Mouse (Mus musculus): ENCODE data around the gene Vmn1r235. TPM values are rescaled to one million over a fixed set of nuclear protein-coding genes. Genes with fewer than 3 reads are reported as not detected.
"Not testable (repeated sequence)": the region's sequence is repeated elsewhere in the genome, so short reads cannot be mapped to it uniquely, and the experiment has no call there.

Vmn1r235 gene
- total RNA-seq (2015; ENCODE audit: low replicate concordance), result not detected in 2 replicates
- total RNA-seq (2017; ENCODE audit: low replicate concordance), result 1.7 TPM in 1 of 2 replicates, not detected in the other

DNA sequence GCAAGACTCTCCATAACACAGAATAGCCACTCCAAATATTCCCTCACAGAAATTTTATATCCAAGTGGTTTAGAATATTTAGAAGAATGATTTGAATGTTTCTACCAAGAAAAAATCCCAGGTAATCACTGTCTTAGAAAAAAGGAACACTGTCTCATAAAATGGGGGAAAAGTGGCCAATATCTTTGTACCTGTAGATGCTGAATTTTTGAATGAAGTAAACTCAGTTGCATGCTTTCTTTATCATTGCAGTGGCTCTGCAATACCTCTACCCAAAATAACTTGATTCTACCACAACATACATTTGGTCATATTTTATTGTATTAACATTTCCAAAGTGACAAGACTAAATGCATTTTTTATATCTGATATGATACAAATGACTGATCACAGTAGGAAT, at the start of gene Vmn1r235:
Gene Vmn1r235 (plus strand): TSS at position 301 of the 400 bp plus-strand sequence.
- no peak for ATAC-seq (replicated peaks; ENCODE audit: low FRiP score, poor library complexity, severe bottlenecking)

DNA sequence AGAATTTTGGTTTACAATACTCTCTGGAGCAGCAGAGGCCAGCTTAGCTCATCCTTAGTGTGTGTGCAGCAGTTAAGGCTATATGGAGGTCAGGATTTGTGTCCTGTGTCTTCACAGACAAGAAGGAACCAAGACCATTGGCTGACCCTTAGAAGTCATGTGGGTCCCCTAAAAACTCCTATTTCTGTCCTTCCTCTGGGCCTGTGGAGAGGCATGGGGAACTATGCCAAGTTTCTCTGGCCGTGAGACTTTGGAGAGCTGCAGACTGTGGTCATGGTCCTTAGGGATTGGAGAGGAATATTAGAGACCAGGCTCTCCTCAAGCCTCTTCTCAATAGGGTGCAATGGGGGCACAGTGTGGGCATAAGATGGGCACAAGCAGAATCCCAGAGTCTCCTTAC, 45.1 kb upstream of the Vmn1r235 start:
- not testable (repeated sequence) for ATAC-seq (replicated peaks; ENCODE audit: low FRiP score, poor library complexity, severe bottlenecking)

DNA sequence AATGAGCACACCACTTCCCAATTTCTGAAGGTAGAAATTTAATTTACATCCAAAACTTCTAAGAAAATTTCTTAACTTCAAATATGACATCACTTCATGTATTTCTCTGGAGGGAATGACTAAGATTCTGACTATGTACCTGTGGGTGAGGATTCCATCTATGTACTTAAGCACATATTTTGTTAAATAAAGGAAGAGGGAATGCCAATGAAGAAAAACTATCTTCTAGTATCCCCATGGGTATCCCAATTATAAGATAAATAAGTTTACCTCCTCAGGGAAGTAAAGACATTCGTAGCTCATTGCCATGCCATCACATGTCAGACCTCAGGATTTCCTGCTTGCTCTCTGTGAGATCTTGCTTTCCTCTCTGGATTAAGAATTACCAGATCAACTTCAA, 30.4 kb upstream of the Vmn1r235 start, which contains the start of gene Vmn1r234:
Gene Vmn1r234 (plus strand): TSS at position 301 of the 400 bp plus-strand sequence.
- ATAC-seq (replicated peaks; ENCODE audit: low FRiP score, poor library complexity, severe bottlenecking), result no peak

DNA sequence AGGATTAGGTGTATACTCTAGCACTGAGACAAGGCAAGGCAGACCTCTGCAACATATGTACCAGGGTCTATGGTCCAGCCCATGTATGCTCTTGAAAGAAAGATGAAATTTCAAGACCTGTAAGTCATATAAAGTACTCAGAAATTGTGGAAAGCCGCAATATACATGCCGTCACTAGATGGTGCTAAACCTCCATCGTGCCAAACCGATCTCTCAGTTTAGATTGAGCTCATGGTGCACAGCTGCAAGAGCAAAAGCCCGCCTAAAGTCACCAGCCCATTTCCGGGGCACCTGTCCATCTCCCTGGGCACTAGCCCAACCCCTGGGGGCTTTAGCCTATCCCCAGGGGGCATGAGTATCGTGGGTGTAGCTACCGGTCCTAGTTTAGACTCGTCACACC, 24.6 kb upstream of the Vmn1r235 start:
- no peak for ATAC-seq (replicated peaks; ENCODE audit: low FRiP score, poor library complexity, severe bottlenecking)

DNA sequence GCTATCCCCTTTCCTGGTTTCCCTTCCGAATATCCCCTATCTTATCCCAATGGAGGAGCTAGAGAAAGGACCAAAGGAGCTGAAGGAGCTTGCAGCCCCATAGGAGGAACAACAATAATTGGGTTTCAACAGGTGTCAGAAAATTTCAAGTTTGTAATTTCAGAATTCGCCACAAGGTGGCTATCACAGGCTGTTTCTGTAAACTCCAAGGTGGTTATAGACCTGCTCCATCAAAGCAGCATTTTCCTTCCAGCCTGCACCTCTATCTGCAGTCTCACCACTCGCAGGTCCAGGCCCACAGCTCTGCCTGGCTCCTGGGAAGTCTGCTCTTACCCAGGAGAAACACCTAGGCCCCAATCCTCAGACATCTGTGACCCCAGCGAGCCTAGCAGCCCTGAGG, 15.9 kb downstream of the Vmn1r235 start:
- no peak for ATAC-seq (replicated peaks; ENCODE audit: low FRiP score, poor library complexity, severe bottlenecking)

DNA sequence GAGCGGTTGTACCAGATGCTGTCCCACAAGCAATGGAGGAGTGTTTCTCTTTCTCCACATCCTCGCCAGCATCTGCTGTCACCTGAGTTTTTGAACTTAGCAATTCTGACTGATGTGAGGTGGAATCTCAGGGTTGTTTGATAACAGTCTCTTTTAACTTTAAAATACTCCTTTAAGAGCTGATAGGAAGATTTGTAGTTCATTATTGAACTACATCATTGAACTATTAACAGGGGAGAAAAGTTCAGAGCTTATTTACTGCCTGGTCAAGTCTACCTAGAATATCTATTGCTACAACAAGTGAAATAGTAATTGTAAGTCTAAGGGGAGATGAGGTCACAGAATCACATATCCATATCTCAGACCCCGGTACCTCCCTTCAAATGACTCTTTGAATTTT, 26.4 kb downstream of the Vmn1r235 start, which contains the start of gene Vmn1r236:
Gene Vmn1r236 (plus strand): TSS at position 301 of the 400 bp plus-strand sequence.
- ATAC-seq (replicated peaks; ENCODE audit: low FRiP score, poor library complexity, severe bottlenecking), result no peak

DNA sequence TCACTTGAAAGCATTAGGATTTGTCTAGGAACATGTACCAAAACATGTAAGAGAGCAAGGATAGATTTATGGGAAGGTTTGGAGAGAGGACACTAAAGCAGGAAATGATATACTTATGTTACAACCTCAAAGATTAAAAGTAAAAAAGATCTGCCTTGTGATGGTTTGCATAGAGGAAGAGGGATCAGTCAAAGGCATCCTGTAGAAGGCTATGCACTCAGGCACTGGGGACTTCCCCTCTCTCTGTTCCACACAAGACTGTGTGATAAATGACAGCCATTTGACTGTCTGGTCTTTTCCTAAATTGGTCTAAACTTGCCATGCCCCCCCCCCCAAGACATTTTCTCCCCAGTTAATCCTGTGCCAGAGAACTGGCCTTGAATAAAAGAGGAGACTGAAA, 28.2 kb downstream of the Vmn1r235 start:
- ATAC-seq (replicated peaks; ENCODE audit: low FRiP score, poor library complexity, severe bottlenecking), result no peak

DNA sequence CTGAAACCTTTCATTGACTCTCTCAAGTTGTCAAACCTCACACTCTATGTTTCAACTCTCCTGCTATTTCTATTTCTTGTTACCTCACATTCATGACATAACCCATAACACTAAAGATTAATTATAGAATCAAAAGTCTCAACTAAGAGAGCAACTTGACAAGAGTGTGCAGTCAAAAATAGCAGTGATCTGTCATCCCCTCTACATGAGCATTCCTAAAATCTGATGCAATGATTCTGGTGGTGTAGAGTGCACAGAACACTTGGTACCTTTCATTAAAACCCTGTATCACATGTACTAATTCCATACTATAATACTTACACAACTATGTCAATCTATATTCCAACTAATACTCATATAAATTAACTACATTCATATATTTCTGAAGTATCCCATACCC, 33.5 kb downstream of the Vmn1r235 start:
- ATAC-seq (replicated peaks; ENCODE audit: low FRiP score, poor library complexity, severe bottlenecking), result no peak

DNA sequence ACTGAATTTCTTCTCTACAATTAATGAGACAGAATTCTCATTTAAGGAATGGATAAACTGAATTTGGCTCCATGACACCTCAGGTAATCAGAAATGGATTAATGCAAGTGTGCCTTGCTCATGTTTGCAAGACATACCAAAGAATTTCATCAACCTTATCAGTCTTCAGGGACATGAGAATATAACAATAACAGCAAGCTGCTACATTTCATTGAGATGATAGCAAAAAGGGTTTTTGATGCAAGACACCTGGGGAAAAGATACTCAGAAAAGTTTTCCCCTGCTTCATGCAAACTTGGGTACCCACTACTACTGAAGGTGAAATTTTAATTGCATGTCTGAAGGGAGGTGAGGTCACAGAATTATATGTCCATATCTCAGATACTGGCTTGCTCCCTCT, 55.4 kb downstream of the Vmn1r235 start, which contains the start of gene Vmn1r237:
Gene Vmn1r237 (plus strand): TSS at position 301 of the 400 bp plus-strand sequence.
- no peak for ATAC-seq (replicated peaks; ENCODE audit: low FRiP score, poor library complexity, severe bottlenecking)

Other genes with a start within 250 kb of the Vmn1r235 start
- gene Zfp160, start 247.5 kb upstream of the Vmn1r235 start, total RNA-seq (2015; ENCODE audit: low replicate concordance), result 4.6 and 5.9 TPM in 2 replicates
- 3.6 and 3.9 TPM in 2 replicates for gene Zfp160, start 247.5 kb upstream of the Vmn1r235 start, total RNA-seq (2017; ENCODE audit: low replicate concordance)
- not detected in 2 replicates for gene Vmn1r234, start 30.3 kb upstream of the Vmn1r235 start, total RNA-seq (2015; ENCODE audit: low replicate concordance)
- gene Vmn1r234, start 30.3 kb upstream of the Vmn1r235 start, total RNA-seq (2017; ENCODE audit: low replicate concordance), result not detected in 2 replicates
- gene Vmn1r236, start 26.5 kb downstream of the Vmn1r235 start, total RNA-seq (2015; ENCODE audit: low replicate concordance), result not detected in 2 replicates
- gene Vmn1r236, start 26.5 kb downstream of the Vmn1r235 start, total RNA-seq (2017; ENCODE audit: low replicate concordance), result 0.14 TPM in 1 of 2 replicates, not detected in the other
- not detected in 2 replicates for gene Vmn1r237, start 55.5 kb downstream of the Vmn1r235 start, total RNA-seq (2015; ENCODE audit: low replicate concordance)
- 0.42 TPM in 1 of 2 replicates, not detected in the other for gene Vmn1r237, start 55.5 kb downstream of the Vmn1r235 start, total RNA-seq (2017; ENCODE audit: low replicate concordance)
- 1.7 and 2.9 TPM in 2 replicates for gene Zfp677, start 127.3 kb downstream of the Vmn1r235 start, total RNA-seq (2015; ENCODE audit: low replicate concordance)
- 2.1 and 4.1 TPM in 2 replicates for gene Zfp677, start 127.3 kb downstream of the Vmn1r235 start, total RNA-seq (2017; ENCODE audit: low replicate concordance)
- 0.58 and 2.7 TPM in 2 replicates for gene Zfp54, start 166.8 kb downstream of the Vmn1r235 start, total RNA-seq (2015; ENCODE audit: low replicate concordance)
- gene Zfp54, start 166.8 kb downstream of the Vmn1r235 start, total RNA-seq (2017; ENCODE audit: low replicate concordance), result 1.3 and 3.8 TPM in 2 replicates
- gene Zfp51, start 194.0 kb downstream of the Vmn1r235 start, total RNA-seq (2015; ENCODE audit: low replicate concordance), result 4.0 and 5.4 TPM in 2 replicates
- 1.7 and 4.0 TPM in 2 replicates for gene Zfp51, start 194.0 kb downstream of the Vmn1r235 start, total RNA-seq (2017; ENCODE audit: low replicate concordance)
- gene Zfp53, start 232.6 kb downstream of the Vmn1r235 start, total RNA-seq (2015; ENCODE audit: low replicate concordance), result 2.1 and 15.8 TPM in 2 replicates
- 0.84 and 6.5 TPM in 2 replicates for gene Zfp53, start 232.6 kb downstream of the Vmn1r235 start, total RNA-seq (2017; ENCODE audit: low replicate concordance)

Measured in erythroblast, adult 5-6 weeks (primary cell).